Mouse (Mus musculus): ENCODE results near the gene 4930548H24Rik.
"Not testable (repeated sequence)": the region's sequence is repeated elsewhere in the genome, so short reads cannot be mapped to it uniquely, and the experiment has no call there.

4930548H24Rik gene

DNA sequence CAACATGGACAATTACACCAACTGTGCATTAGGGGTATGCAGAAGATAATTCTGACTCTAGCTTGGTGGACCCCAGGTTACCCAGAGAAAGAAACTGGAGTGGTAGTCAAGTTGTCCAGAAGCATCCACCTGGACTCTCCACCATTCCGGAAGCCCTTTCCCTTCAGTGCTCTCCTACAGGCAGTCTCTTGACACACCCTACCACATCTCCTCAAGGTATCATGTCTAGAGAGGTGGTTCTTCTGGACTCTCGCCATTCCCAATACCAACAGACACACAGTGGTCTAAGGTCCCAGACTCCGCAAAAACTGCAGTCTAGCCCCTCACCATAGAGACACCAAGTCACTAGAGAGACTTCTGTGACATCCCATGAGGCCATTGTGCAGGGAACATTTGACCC, at the start of gene 4930548H24Rik:
TSS of gene 4930548H24Rik (plus strand) at position 301 of the 400 bp plus-strand sequence.
- DNase-seq (ENCODE audit: low read depth, low spot score) = no peak

DNA sequence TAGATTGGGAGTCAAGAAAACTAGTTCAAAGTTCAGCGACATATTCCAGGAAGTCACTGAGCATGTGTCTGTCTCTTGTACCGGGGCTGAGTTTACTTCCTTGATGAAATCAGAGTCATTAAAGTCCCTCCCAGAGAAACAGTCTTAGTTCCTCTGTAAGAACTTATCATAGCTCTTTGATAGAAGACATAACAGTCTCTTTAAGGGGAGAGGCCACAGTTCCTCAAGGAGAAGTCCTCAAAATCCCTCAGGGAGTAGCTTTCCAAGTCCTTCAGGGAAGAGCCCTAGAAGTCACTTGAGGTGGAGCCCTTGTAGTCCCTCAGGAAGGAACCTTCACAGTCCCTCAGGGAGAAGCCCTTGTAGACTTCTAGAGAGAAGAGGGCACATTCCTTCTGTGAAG, 34.2 kb upstream of the 4930548H24Rik start:
- no peak for DNase-seq (ENCODE audit: low read depth, low spot score)

DNA sequence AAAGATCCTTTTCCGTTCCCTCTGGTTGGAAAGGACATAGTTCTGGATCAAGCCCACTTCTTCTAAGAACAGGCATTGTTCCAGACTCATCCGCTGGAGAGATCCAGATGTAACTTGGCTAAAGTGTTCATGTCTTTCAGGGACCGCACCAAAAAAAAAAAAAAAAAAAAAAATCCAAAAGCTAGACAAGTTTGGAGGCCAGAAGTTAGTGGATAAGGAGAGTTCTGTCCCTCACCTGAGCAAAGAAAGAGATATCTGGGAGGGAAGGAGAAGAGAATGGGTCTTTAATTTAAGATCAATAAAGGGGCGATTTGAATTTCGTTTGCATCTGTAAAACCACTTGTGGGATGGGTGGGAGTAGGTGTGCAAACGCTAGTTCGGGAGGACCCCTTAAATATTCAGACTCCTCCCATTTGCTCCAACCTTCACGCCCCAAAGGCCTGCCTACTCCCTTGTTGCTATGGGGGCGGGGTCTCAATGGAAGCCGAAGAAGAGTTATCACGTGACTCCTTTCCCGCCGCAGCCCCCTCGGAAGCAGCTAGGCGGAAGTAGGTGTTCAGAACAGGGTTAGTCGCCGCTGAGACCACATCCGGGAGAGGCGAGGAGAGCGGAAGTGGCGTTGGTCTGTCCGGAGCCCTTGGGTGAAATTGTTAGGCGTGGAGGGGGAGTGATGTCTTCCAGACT, 33.5 kb upstream of the 4930548H24Rik start, which contains the start of gene Zfp512:
TSS of gene Zfp512 (plus strand) at position 554 of the 684 bp plus-strand sequence.
- peak; percentile 91 for DNase-seq (ENCODE audit: low read depth, low spot score)

DNA sequence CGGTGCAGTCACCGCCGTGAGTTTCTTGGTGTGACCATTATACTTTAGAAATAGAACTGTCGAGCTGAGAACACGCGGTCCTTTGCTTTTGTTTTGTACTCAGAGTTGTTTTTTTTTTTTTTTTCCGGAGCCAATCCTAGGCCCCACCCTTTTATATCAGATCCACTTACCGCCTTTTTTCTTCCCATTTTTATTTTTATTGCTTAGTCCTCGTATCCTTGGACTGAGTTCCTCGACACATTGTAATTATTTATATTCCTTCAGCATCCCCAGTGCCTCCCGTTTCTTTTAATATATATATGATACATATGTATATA, 33.0 kb upstream of the 4930548H24Rik start:
- no peak for DNase-seq (ENCODE audit: low read depth, low spot score)

DNA sequence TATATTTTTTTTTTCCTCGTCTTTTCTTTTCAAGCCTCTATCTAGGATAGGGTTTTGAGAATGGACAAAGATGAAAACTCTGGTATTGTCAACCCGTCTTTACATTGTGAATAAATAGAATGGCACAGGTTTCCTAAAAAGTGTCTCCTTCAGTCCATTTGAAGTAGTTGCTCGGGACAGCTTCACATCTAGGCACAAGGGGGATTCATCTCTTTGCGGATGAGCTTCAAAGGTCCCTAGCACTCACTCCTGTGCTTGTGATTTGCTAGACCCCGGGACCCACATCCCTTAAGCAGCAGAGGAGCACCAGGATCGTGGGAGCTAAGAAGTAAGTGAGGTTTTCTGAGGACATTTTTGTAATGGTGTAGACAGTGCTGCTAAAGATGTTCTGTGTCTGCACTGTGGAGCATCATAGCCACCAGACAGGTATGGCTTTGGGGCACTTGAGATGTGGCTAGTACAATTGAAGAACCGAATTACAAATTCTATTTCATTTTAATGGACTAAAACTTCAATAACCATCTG, 32.6 kb upstream of the 4930548H24Rik start:
- DNase-seq (ENCODE audit: low read depth, low spot score) = no peak

DNA sequence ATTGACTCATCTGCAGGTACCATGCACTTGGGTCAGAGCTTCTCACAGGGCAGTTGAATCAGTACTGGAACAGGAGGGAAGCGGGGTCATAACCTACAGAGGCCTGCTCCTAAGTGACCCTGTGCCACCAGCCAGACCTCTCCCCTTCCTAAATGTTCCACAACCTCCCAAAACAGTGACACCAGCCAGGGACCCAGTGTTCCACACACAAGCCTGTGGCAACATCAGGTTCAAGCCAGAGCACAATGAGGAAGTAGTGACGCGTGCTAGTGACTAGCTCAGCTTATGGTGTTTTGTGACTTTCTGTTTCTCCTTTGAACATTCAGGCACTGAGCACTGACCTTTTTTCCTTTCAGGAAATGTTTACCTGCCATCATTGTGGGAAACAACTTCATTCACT, 17.7 kb upstream of the 4930548H24Rik start:
- DNase-seq (ENCODE audit: low read depth, low spot score) = no peak

DNA sequence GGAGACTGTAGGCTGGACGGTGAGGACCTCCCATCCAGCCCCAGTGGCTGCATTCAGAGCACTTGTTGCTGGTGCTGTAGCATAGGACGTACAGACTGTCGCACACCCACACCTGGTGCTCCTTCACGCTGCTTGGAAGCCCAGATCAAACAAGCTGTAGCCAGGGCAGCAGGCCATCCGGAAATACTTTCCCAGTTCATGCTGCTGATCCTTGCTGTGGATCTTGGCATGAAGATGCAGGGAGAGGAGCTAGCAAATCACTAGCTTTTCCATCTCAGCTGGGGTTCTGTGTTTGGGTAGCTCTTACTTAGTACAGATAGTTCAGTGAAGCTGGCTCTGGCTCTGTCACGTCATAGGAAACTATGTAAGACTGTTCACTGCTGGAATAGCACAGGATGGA, 15.8 kb upstream of the 4930548H24Rik start:
- no peak for DNase-seq (ENCODE audit: low read depth, low spot score)

DNA sequence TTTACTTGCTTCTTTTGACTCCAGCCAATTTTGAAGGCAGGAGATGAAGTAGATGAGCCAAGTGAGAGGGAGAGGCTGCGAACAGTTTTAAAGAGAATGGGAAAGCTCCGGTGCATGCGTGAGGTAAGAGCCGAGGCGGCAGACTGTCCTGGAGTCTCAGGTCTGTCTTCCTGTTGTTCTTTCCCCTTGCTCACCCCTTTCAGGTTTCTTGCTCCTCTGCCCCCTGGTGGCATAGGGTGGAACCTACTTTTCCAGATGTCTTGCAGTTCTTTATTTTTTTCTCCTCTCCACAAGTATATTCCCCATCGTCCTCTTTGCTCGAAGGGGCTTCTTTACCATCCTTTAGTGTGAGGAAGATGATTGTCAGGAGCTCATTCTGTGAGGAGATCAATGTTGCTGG, 15.2 kb upstream of the 4930548H24Rik start:
- DNase-seq (ENCODE audit: low read depth, low spot score) = no peak

DNA sequence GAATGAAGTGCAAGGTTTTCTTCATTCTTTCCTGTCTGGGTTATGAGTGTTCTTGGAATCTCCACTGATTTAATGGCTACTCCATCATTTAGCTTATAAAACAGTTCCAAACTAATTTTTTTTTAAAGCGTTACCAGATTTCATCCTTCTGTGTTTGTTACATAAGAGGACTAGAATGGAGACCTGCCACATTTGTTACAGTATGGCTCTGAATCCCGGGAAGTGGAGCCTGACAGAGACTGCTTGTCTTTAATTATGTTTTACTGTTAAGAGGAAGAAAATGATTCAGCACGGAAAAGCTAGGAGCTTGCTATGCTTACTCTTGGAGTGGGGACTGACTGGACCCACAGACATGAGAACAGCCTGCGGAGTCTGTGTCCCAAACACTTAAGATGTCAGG, 5.0 kb upstream of the 4930548H24Rik start:
- no peak for DNase-seq (ENCODE audit: low read depth, low spot score)

DNA sequence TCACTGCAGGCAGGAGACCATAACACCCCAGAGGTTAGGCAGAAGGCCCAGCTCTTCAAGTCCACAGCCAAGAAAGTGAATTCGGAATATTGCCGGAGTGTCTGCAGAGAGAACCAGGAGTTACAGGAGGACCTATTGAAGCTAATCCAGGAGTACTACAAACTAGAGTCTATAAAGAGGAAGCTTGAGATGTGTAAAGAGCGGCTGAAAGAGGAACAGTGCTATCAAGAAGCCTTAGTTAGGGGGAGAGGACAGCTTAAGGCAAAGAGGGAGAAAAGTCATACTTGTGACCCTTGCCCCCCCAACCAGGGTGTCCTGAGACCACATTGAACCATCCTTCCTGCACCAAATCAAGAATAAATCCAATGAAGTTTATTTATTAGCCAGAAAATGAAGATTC, 2.3 kb downstream of the 4930548H24Rik start:
- DNase-seq (ENCODE audit: low read depth, low spot score) = no peak

DNA sequence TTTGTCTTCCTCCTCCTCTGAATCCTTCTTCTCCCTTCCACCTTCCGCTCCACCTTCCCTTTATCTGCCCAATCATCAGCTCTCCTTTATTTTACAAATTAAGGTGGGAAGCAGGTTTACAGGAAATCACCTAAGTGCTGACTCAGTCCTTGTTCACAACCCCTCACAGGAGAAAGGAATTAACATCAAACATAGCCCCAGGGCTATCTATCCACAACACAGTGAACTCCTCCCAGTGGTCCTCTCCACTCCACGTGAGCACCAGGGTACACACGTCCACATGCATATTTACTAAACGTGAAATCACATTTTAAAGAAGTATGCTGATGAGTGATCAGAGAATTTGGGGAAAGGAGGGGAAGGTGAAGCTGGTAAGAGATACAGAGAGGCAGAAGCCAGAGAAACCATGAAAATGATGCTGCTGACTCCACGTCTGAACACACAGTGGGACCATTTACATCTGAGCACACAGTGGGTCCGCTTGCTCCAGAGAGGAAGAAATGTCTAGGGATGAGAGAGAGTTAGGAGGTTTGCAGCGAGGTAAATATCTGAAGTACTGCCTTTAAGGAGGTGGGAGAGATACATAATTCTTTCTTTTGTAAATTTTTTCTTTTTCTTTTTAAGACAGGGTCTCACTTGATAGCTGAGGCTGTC, 3.7 kb downstream of the 4930548H24Rik start:
- peak; percentile 60 for DNase-seq (ENCODE audit: low read depth, low spot score)

DNA sequence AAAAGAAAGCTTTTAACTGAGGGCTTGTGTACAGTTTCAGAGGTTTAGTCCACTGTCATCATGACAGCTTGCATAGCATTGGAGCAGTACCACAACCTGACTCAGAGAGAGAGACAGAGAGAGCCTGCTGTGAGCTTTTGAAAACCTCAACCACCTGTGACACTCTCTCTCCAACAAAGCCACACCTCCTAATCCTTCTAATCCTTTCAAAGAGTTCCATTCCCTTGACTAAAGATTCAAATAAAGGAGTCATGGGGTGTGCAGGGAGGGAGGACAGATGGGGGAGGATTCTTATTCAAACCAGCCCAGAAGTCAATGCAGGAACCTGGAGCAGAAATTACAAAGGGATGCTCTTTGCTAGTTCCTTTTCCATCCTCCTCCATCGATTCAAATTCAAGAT, 6.5 kb downstream of the 4930548H24Rik start:
- no peak for DNase-seq (ENCODE audit: low read depth, low spot score)

DNA sequence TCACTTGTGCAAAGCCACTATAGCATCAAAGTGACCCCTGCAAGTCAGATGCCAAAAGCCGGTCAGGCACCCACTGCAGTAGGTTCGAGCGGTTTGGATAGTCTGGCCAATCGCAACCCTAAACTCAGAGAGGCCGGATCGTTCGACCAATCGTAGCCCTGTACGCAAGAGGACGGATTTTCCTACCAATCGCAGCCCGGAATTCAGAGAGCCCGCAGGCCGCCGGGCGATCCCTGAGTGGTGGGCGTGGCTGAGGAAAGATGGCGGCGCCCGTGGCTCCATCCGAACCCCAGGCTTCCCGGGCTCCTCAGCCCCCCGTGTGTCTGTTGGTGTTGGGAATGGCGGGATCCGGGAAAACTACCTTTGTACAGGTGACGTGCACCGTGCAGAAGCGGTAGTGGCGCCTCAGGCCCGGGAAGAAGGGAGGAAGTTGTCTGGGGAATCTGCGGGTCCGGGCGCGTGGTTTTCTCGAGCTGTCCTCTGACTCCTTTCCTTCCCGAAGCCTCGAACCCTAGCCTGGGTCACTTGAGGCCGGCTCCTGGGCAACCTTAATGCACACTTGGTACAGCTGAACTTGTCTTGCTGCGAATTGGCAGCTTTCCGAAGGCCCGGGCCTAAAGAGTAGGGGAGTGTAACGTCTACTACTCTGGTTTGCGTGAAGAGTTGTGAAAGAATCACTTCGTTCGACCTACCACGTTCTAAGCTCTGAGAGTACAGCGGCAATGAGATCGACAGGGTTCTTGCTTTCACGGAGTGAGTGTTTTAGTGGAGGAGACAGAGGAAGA, 9.2 kb downstream of the 4930548H24Rik start, which contains the start of gene Gpn1:
TSS of gene Gpn1 (plus strand) at position 229 of the 785 bp plus-strand sequence.
- DNase-seq (ENCODE audit: low read depth, low spot score) = peak; percentile 76

DNA sequence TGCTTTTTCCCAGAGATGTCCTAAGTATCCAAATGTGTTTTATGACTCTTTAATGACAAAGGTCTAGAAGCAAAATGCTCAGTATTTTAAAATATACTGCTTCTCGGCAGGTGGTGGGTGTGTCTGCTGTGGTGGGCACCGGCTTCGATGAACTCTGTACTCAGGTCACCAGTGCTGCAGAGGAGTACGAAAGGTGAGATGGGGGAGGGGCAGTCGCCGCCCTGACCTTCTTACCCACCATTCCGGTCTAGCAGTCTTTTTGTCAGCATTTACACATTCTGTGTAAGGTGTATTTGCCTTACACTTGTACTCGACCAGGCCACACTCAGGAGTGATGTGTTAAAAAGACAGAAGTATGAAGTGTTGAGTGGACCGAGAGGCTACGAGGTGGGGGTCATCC, 19.3 kb downstream of the 4930548H24Rik start:
- no peak for DNase-seq (ENCODE audit: low read depth, low spot score)

DNA sequence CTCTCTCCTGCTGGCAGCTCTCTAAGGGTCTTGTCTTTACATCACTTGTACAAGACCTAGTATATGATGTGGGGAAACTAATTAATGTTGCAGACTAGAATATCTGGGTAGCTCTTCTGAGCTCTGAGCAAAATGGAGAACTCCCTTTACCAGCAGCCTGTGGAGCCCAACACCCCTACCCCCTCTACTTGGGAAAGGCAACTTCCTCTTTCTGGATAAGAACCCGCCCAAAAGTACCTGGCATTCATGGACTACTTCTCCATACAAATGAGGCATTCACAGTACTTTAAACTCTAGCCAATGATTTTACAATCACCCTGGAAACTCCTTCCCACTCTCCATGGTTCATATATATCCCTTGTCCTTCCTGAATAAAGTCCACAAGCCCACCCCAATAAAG, 26.9 kb downstream of the 4930548H24Rik start:
- DNase-seq (ENCODE audit: low read depth, low spot score) = no peak

DNA sequence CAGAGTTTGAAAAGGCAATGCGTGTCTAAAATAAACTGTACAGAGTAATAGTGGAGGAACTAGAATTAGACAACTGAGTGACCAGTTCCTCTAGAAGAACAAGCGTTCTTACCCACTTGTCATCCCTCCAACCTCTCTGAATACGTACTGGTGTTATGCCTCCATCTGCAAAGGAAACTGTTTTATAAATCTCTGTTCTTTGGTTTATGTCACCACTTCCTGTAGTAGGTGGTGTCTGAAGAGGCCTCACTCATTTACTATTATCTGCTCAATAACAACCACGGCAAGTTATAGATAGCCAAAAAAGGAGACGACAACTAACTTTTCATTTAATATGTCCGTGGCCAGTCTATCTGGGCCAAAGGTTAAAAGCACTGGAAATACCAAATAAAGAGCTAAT, 35.0 kb downstream of the 4930548H24Rik start:
- DNase-seq (ENCODE audit: low read depth, low spot score) = no peak

DNA sequence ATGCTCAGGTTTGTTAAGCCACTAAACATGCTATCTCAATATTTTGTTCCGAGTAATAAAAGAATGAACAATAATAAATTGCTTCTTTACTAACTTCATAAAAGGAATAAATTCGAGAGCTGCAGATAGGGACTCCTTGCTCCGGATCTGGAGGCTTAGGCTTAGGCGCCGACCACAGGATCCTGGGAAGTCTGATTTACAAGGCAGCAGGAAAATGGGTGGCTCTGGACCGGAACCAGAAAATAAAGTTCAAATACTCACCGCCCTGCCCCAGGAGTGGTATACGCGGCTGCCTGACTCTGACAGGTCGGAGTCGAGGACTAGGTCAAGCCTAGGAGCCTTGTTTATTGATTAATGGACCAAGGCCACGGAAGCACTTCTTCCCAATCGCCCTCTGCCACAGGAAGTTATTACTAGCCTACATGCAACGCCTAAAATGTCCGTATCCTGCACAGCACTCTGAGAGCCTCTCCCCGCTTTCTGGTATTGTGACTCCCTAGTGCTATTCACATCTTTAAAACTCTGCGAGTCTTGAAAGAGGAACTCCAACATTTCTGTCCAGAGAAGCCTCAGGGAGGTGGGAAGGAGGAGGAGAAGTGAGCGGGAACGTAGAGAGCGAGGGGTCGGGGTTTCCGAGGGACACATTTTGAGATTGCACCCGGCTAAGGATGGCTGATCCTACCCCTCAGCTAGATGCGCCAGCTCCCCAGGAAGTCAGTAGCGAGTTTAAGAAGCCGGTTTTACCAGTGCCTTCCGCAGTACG, 41.0 kb downstream of the 4930548H24Rik start, which contains the start of gene Slc4a1ap:
TSS of gene Slc4a1ap (plus strand) at position 642 of the 763 bp plus-strand sequence.
- peak; percentile 65 for DNase-seq (ENCODE audit: low read depth, low spot score)

DNA sequence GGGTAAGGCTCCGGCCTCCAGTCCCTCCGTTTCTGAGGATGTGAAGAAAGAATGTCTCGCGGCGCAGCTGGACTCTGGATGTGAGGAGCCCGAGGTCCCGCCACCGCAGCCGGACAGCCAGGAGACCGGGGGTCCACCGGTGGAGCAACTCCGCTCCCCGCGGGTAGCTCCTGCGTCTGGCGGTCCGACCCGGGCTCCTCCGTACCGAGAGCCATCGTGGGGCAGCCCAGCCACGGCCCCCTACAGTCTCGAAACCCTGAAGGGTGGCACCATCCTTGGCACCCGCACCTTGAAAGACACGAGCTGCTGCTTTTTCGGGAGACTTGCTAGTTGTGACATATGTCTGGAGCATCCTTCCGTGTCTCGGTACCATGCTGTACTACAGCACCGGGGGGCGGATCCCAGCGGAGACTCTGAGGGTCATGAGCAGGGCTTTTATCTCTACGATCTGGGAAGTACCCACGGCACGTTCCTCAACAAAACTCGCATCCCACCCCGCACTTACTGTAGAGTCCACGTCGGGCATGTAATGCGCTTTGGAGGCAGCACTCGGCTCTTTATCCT, 41.7 kb downstream of the 4930548H24Rik start:
- DNase-seq (ENCODE audit: low read depth, low spot score) = no peak

DNA sequence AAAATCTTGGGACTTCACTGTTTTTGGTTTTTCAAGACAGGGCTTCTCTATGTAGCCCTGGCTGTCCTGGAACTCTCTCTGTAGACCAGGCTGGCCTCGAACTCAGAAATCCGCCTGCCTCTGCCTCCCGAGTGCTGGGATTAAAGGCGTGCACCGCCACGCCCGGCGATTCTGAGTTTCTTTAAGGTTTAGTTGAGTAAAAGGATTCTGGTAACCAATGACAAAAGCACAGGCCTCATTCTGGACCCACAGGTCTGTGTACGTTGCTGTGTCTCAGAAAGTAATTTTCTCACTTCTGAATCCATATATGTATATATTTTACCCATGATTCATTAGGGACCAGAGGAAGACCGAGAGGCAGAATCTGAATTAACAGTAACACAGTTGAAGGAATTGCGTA, 42.2 kb downstream of the 4930548H24Rik start, which contains the start of gene Supt7l:
TSS of gene Supt7l (minus strand) at position 101 of the 400 bp plus-strand sequence.
- DNase-seq (ENCODE audit: low read depth, low spot score) = not testable (repeated sequence)

DNA sequence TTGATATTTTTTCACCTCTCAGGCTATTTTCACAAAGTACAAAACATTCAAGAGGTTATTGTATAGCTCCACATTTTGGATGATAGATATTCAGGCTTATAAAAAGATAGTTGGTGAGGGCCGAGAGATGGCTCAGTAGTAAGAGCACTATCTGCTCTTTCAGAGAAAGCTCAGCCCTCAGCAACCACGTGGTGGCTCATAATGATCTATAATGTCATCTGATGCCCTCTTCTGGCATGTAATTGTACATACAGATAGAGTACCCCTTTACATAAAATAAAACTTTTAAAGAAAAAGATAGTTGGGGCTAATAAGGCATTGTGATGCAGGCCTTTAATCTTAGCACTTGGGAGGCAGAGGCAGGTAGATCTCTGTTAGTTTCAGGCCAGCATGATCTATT, 43.0 kb downstream of the 4930548H24Rik start:
- no peak for DNase-seq (ENCODE audit: low read depth, low spot score)

DNA sequence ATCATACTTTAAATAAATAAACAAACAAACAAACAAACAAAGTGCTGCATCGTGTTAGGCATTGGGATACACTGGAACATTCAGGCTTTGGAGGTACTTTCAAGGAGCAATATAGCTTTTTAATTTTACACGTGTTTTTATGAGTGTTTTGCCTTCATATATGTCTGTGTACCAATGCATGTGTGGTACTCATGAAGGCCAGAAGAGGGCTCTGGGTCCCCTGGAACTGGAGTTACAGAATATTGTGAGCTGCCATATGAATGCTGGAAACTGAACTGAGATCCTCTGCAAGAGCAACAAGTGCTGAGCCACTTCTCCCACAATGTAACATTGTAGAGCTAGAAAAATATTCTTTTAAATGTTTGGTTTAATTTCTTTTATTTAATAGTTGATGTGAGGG, 49.7 kb downstream of the 4930548H24Rik start:
- no peak for DNase-seq (ENCODE audit: low read depth, low spot score)

Data from WW6 (cell line).